Mouse (Mus musculus): ENCODE results near the gene Polh. TPM values are rescaled to one million over a fixed set of nuclear protein-coding genes. Genes with fewer than 3 reads are reported as not detected.

Gene Polh
- polyA plus RNA-seq, 1 experiment from 2014 or later, result 15.4 TPM

GRCm38 (mm10) chr17:46126608-46127007 is 75.8 kb downstream of the Polh start:
- H3K4me3 ChIP-seq (replicated peaks), result no peak overlapping the region
- peaks cover 71% of the 10 kb centered on the region for H3K36me3 ChIP-seq
- WGBS, result 47% methylated on average over 6 of the region's 6 CpGs
- H3K4me2 ChIP-seq, result no peak overlapping the region
- no peaks in the 10 kb centered on the region for H3K27me3 ChIP-seq (replicated peaks)
- no peaks in the 10 kb centered on the region for H3K4me1 ChIP-seq
- no peak overlapping the region for H3K9ac ChIP-seq
- H3K27ac ChIP-seq, result no peak overlapping the region
- ATAC-seq (ENCODE audit: insufficient read depth, low FRiP score, low read depth), result no peak
- H3K9me3 ChIP-seq, result no peaks in the 10 kb centered on the region

GRCm38 (mm10) chr17:46123953-46124700 is 78.3 kb downstream of the Polh start:
- H3K4me2 ChIP-seq, result no peak overlapping the region
- no peak overlapping the region for H3K9ac ChIP-seq
- no peaks in the 10 kb centered on the region for H3K4me1 ChIP-seq
- H3K4me3 ChIP-seq (replicated peaks), result no peak overlapping the region
- 87% methylated on average over 12 of the region's 12 CpGs for WGBS
- H3K36me3 ChIP-seq, result peaks cover 78% of the 10 kb centered on the region
- H3K9me3 ChIP-seq, result no peaks in the 10 kb centered on the region
- ATAC-seq (ENCODE audit: insufficient read depth, low FRiP score, low read depth), result no peak
- no peaks in the 10 kb centered on the region for H3K27me3 ChIP-seq (replicated peaks)
- H3K27ac ChIP-seq, result no peak overlapping the region

- Histone ChIP-seq H3K4me1 (0 out of 2 replicates have a peak, but pooled peaks cover 2% of the 10 kb centered on the region), H3K9ac (no peak overlapping the region), H3K27ac (no peak overlapping the region), H3K4me3 (replicated peaks) (no peak overlapping the region), H3K4me2 (no peak overlapping the region), H3K36me3 (peaks cover 71% of the 10 kb centered on the region), H3K27me3 (replicated peaks) (no peaks in the 10 kb centered on the region), H3K9me3 (no peaks in the 10 kb centered on the region)
- no peak for ATAC-seq (ENCODE audit: insufficient read depth, low FRiP score, low read depth)
- 94% methylated on average over 4 of the region's 4 CpGs for WGBS
These were observed 79.2 kb downstream of the Polh start for GRCm38 (mm10) chr17:46123285-46123684.

GRCm38 (mm10) chr17:46122791-46123190 is 79.7 kb downstream of the Polh start:
- H3K4me3 ChIP-seq (replicated peaks), result no peak overlapping the region
- H3K9me3 ChIP-seq, result no peaks in the 10 kb centered on the region
- H3K9ac ChIP-seq, result no peak overlapping the region
- H3K27me3 ChIP-seq (replicated peaks), result no peaks in the 10 kb centered on the region
- 95% methylated on average over 4 of the region's 4 CpGs for WGBS
- peaks cover 71% of the 10 kb centered on the region for H3K36me3 ChIP-seq
- no peak overlapping the region for H3K4me2 ChIP-seq
- H3K4me1 ChIP-seq, result 0 out of 2 replicates have a peak, but pooled peaks cover 2% of the 10 kb centered on the region
- no peak overlapping the region for H3K27ac ChIP-seq
- no peak for ATAC-seq (ENCODE audit: insufficient read depth, low FRiP score, low read depth)

MicroRNAs within 50 kb of the gene (microRNA counts, 519-probe panel; counts per million panel counts)
- not detected for microRNA mmu-miR-693-3p
- microRNA mmu-miR-693-5p, result not detected

Small RNA genes within 50 kb of the gene (microRNA-seq; reads per million reads assigned to microRNA genes)
- 0.58 reads per million for gene Mir693

Other genes starting within 250 kb of the Polh start
- 4.9 and 5.7 TPM in 2 replicates for gene Vegfa, start 170.3 kb downstream of the Polh start, polyA plus RNA-seq (2015; fragmentation: Nextera tagmentation; extraction: Ambion mirVana)
- 128 and 137 TPM in 2 replicates for gene Mrps18a, start 91.7 kb downstream of the Polh start, polyA plus RNA-seq (2015; fragmentation: Nextera tagmentation; extraction: Ambion mirVana)
- gene Rsph9, start 58.4 kb downstream of the Polh start, polyA plus RNA-seq (2015; fragmentation: Nextera tagmentation; extraction: Ambion mirVana), result 8.7 and 11.6 TPM in 2 replicates
- gene Mad2l1bp, start 49.1 kb downstream of the Polh start, polyA plus RNA-seq (2015; fragmentation: Nextera tagmentation; extraction: Ambion mirVana), result 32.9 and 33.3 TPM in 2 replicates
- gene Gtpbp2, start 41.6 kb downstream of the Polh start, polyA plus RNA-seq (2015; fragmentation: Nextera tagmentation; extraction: Ambion mirVana), result 34.7 and 35.8 TPM in 2 replicates
- 30.1 and 33.3 TPM in 2 replicates for gene Xpo5, start 137 bp upstream of the Polh start, polyA plus RNA-seq (2015; fragmentation: Nextera tagmentation; extraction: Ambion mirVana)
- gene Polr1c, start 45.4 kb upstream of the Polh start, polyA plus RNA-seq (2015; fragmentation: Nextera tagmentation; extraction: Ambion mirVana), result 77.4 and 79.8 TPM in 2 replicates
- 98.2 and 104 TPM in 2 replicates for gene Yipf3, start 45.4 kb upstream of the Polh start, polyA plus RNA-seq (2015; fragmentation: Nextera tagmentation; extraction: Ambion mirVana)
- gene Lrrc73, start 50.9 kb upstream of the Polh start, polyA plus RNA-seq (2015; fragmentation: Nextera tagmentation; extraction: Ambion mirVana), result 0.58 and 1.1 TPM in 2 replicates
- 33.8 and 37.2 TPM in 2 replicates for gene Tjap1, start 80.4 kb upstream of the Polh start, polyA plus RNA-seq (2015; fragmentation: Nextera tagmentation; extraction: Ambion mirVana)
- gene Dlk2, start 94.8 kb upstream of the Polh start, polyA plus RNA-seq (2015; fragmentation: Nextera tagmentation; extraction: Ambion mirVana), result 4.5 and 5.7 TPM in 2 replicates
- 5.3 and 5.9 TPM in 2 replicates for gene Abcc10, start 125.7 kb upstream of the Polh start, polyA plus RNA-seq (2015; fragmentation: Nextera tagmentation; extraction: Ambion mirVana)
- gene Zfp318, start 181.1 kb upstream of the Polh start, polyA plus RNA-seq (2015; fragmentation: Nextera tagmentation; extraction: Ambion mirVana), result 8.2 and 9.8 TPM in 2 replicates
- gene Crip3, start 226.3 kb upstream of the Polh start, polyA plus RNA-seq (2015; fragmentation: Nextera tagmentation; extraction: Ambion mirVana), result 1.3 and 1.9 TPM in 2 replicates
- not detected in 2 replicates for gene Slc22a7, start 235.8 kb upstream of the Polh start, polyA plus RNA-seq (2015; fragmentation: Nextera tagmentation; extraction: Ambion mirVana)